Mouse (Mus musculus) fibroblast of lung, adult 2 months (primary cell): ENCODE results near the gene Gas8.
"Not testable (repeated sequence)": the region's sequence is repeated elsewhere in the genome, so short reads cannot be mapped to it uniquely, and the experiment has no call there.

Experiments
- DNase-seq: peaks from one replicate; pipeline ENCODE4 v3.0.0-alpha.2; 2011; ENCODE audit warnings: low read depth

Gas8 gene

DNA sequence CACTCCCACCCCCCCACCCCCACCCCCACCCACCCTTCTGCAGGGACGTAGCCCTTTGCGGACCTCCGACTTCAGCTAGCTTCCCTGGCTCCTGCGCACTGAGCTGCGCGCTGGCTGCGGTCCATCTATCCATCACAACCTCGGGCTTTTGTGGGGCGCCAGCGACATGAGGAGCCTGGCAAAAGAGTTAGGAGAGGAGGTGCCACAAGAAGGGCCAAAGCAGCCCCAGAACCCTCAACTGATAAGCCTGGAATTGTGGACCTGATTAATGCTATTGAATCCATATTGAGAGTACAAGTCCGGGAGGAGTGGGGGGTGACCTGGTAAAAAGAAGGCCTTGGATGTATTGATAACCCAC lies 3.1 kb upstream of the Gas8 start:
- no peak for DNase-seq

DNA sequence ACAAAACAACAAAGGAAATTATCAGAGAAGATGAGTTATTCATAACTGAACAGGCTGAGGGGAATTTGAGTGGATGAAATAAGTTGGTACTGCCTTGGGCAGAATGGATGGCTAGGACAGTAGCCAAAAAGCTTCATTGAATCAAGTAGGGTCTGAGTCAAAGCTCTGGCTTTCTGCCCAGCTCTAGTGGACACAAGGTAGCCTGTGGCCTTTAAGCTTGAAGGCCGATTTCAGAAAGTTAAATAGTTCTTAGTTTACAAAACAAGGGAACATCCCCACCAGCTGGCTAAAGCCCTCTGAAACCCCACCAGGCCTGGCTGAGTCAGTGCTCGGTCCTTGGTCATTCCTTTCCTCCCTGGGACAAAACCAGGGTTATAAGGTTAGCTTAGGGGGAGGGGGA lies 2.0 kb upstream of the Gas8 start:
- DNase-seq, result peak; percentile 71

DNA sequence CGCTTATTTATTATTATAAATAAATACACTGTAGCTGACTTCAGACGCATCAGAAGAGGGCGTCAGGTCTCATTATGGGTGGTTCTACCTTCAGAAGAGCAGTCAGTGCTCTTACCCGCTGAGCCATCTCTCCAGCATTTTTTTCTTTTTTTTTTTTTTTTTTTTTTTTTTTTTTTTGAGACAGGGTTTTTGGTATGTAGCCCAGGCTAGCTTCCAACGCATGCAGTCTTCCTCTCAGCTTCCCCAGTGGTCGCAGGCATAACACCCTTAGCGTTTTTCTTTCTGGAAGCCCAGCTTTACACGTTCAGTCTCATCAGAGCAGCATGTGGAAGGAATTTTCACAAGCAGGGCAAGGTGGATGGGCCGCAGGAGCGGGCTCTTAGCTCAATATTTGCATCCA lies 462 bp upstream of the Gas8 start:
- no peak for DNase-seq

DNA sequence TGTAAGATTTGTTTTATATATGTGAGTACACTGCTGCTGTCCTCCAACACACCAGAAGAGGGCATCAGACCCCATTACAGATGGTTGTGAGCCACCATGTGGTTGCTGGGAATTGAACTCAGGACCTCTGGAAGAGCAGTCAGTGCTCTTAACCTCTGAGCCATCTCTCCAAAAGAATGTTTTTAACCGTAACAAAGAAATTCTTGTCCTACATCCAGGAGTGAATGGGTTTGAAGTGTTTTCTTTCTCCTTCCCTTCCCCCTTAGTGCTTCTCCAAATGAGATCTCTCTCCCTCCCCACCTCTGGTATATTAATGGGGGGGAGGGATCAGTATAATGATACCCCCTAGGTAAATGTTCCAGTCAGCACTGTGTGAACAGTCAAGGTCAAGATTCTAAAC lies 1.4 kb downstream of the Gas8 start:
- not testable (repeated sequence) for DNase-seq

DNA sequence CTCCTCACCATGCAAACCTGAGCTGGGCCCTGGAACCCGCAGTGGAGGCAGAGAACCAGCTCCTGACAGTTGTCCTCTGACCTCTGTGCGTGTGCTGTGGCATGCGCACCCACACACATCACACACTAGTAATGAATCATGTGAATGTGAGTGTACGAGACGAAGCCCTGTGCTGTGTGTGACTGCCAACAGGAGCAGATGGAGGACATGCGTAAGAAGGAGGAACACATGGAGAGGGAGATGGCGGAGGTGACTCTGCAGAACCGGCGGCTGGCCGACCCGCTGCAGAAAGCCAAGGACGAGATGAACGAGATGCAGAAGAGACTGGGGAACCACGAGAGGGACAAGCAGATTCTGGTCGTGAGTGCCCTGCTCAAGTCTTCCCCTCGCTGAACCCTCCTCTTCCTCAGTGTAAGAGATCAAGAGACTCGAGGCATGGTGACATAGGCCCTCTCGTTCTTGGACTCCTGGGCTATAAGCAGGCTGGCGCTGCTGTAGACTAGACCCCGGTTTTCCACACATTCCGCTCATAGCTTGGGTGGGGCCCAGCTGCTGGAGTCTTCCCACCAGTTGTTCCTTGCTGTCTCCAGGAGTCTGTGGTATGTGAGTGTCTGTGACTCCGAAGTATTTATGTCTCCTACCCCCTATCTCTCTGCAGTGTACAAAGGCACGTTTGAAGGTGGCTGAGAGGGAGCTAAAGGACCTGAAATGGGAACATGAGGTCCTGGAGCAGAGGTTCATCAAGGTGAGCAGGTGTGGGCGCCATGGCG lies 9.3 kb downstream of the Gas8 start:
- DNase-seq, result no peak

DNA sequence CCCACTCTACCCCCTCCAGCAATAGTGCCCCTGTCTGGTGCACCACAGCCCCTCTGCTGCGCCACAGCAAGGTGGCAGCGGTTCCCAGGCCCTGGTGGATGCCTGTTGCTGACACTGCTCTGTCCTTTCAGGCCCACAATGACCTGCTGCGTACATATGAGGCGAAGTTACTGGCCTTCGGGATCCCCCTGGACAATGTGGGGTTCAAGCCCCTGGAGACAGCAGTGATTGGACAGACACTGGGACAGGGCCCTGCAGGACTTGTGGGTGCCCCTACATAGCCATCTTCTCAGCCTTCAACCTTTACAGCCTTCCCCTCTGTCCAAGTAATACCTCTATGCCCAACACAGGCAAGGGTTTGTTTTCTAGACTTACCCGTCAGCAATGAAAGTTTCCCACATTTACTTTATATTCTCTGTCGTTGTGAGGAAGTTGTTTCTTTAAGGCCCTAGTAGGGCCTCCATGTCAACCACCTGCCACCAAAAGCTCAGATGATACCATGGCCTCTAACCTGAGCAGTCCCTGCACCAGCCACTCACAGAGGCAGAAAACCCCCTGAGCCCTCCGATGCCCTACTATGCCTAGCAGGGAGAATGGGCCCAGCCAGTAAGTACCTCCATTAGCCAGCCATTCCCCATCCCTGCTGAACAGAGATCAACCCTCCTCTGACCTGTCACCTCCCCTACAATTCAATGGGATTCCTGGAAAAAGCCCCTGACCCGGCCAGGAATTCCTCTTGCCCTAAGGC lies 17.8 kb downstream of the Gas8 start:
- no peak for DNase-seq

DNA sequence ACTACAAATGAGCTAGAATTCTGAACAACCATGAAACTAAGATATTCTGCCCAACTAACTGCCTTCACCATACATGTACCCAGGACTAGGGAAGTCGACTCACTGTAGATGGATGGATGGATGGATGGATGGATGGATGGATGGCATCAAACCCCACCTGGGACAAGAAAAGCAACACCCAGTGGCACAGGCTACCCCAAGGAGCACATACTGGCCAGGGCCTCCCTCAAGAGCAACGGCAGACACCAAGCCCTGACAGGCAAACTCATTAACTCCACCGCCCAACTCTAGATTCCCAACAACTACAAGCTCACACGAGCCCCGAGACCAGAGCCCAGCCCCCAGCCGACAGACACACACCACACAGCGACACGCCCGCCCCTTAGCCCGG lies 18.4 kb downstream of the Gas8 start:
- no peak for DNase-seq

DNA sequence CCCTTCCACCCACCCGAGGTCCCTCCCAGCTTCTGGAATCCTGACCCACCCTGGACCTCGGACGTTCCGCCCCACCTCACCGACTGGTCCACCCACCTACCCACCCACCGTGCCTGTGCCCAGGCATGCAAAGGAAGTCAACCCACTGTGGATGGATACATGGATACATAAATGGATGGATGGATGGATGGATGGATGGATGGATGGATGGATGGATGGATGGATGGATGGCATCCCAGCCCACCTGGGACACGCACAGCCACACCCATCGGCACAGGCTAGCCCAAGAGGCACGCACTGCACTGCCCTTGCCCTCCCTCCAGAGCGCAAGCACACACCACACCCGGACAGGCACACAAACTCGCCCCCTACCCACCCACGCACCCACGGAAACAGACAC lies 19.0 kb downstream of the Gas8 start:
- not testable (repeated sequence) for DNase-seq

DNA sequence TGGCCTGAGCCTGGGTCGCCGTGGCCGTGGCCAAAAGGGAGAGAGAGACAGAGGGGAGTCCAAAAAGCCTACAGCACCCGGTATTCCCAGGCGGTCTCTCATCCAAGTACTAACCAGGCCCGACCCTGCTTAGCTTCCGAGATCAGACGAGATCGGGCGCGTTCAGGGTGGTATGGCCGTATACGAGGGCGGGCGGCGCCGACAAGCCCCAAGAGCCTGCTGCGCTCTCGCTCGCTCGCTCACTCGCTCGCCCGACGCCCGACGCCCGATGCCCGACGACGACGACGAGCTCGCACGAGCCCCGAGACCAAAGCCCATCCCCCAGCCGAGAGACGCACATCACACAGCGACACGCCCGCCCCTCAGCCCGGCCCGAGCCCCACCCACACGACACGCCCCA lies 45.6 kb downstream of the Gas8 start:
- not testable (repeated sequence) for DNase-seq

DNA sequence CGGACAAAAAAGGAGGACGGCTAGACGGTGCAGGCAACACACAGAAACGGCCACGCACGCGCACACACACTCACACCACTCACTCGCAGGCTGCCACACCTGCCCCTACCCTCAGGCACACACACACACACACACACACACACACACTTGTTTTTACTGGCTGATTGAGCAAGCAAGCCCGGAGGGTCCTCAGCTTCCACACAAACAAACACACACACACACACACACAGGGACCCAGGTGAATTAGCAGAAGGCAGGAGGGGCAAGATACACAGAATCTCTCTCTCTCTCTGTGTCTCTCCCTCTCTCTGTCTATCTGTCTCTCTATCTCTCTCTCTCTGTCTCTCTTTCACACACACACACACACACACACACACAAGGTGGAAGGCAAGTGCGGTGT lies 56.8 kb downstream of the Gas8 start:
- DNase-seq, result not testable (repeated sequence)
